Mouse (Mus musculus): Measurements from ENCODE around the gene Pgap1.

DNA sequence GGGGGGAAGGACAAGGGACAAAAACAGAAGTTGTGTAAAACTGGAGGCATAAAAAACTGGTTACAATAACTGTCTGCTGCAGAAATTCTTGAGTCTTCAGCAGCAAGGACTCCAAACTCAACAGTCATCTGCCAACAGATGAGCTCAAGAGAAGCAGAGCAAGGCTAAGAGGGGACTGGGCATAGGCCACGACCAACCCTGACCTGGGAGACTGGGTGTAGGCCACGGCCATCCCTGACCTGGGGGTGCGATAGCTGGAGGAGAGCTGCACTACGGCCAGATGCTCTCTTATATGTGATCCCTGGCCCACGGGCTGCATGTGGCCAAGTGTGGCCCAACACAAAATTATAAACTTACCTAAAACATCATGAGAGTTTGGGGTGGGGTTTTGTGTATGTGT lies 29.6 kb upstream of the Pgap1 start:
- TF ChIP-seq GATA1 (IDR thresholded peaks at IDR 0.05; ENCODE audit: low read length) = no peak
- TF ChIP-seq TAL1 (IDR thresholded peaks at IDR 0.05; ENCODE audit: low read length) = no peak
